Mouse (Mus musculus): ENCODE measurements around the gene Pias4. TPM values are rescaled to one million over a fixed set of nuclear protein-coding genes. Genes with fewer than 3 reads are reported as not detected.
A peak's percentile ranks its signal among the peaks of the same experiment; 100 is the strongest.

Gene Pias4
- polyA plus RNA-seq, 1 experiment from 2014 or later: 52.7 TPM

- Histone ChIP-seq H3K27me3 (peaks cover 38% of the 10 kb centered on the region), H3K9ac (no peak overlapping the region)
- ATAC-seq (ENCODE audit: insufficient number of reproducible peaks, low FRiP score, low TSS enrichment, low read depth): no peak
These were observed 31.3 kb upstream of the Pias4 start for GRCm38 (mm10) chr10:81198990-81199389.

GRCm38 (mm10) chr10:81198230-81198629 lies 30.5 kb upstream of the Pias4 start:
- H3K4me2 ChIP-seq (replicated peaks): no peak overlapping the region
- no peak overlapping the region for H3K27ac ChIP-seq (replicated peaks)
- H3K9me3 ChIP-seq (replicated peaks): no peaks in the 10 kb centered on the region
- WGBS: 4% methylated on average over 9 of the region's 9 CpGs
- no peak for ATAC-seq (ENCODE audit: insufficient number of reproducible peaks, low FRiP score, low TSS enrichment, low read depth)
- peaks cover 44% of the 10 kb centered on the region for H3K27me3 ChIP-seq
- H3K4me1 ChIP-seq: peaks cover 11% of the 10 kb centered on the region
- H3K9ac ChIP-seq: no peak overlapping the region
- no peak overlapping the region for H3K4me3 ChIP-seq (replicated peaks)
- no peaks in the 10 kb centered on the region for H3K36me3 ChIP-seq

More at GRCm38 (mm10) chr10:81198990-81199389, 31.3 kb upstream of the Pias4 start:
- H3K36me3 ChIP-seq: no peaks in the 10 kb centered on the region
- peaks cover 7% of the 10 kb centered on the region for H3K4me1 ChIP-seq
- no peak overlapping the region for H3K27ac ChIP-seq (replicated peaks)
- H3K4me2 ChIP-seq (replicated peaks): no peak overlapping the region
- no peak overlapping the region for H3K4me3 ChIP-seq (replicated peaks)
- no peaks in the 10 kb centered on the region for H3K9me3 ChIP-seq (replicated peaks)
- 82% methylated on average over 6 of the region's 6 CpGs for WGBS

- no peak overlapping the region for H3K4me2 ChIP-seq (replicated peaks)
- H3K27ac ChIP-seq (replicated peaks): no peak overlapping the region
- H3K9me3 ChIP-seq (replicated peaks): no peaks in the 10 kb centered on the region
- no peaks in the 10 kb centered on the region for H3K36me3 ChIP-seq
- H3K4me1 ChIP-seq: peaks cover 18% of the 10 kb centered on the region
- no peak overlapping the region for H3K9ac ChIP-seq
- no peak for ATAC-seq (ENCODE audit: insufficient number of reproducible peaks, low FRiP score, low TSS enrichment, low read depth)
- no peak overlapping the region for H3K4me3 ChIP-seq (replicated peaks)
- 46% methylated on average over 6 of the region's 6 CpGs for WGBS
- peaks cover 46% of the 10 kb centered on the region for H3K27me3 ChIP-seq
These were observed 29.6 kb upstream of the Pias4 start for GRCm38 (mm10) chr10:81197305-81197704.

- Histone ChIP-seq H3K27me3 (peaks cover 46% of the 10 kb centered on the region), H3K4me2 (replicated peaks) (no peak overlapping the region), H3K4me1 (peaks cover 24% of the 10 kb centered on the region)
These were observed 28.8 kb upstream of the Pias4 start for GRCm38 (mm10) chr10:81196470-81197065.

GRCm38 (mm10) chr10:81195300-81195699 lies 27.6 kb upstream of the Pias4 start:
- H3K9ac ChIP-seq: no peak overlapping the region
- 0 out of 2 replicates have a peak overlapping the region, but pooled peaks have one; percentile 11 for H3K4me3 ChIP-seq (replicated peaks)
- WGBS: 53% methylated on average over 4 of the region's 4 CpGs

More at GRCm38 (mm10) chr10:81196470-81197065, 28.8 kb upstream of the Pias4 start:
- no peak overlapping the region for H3K4me3 ChIP-seq (replicated peaks)
- 58% methylated on average over 11 of the region's 11 CpGs for WGBS
- ATAC-seq (ENCODE audit: insufficient number of reproducible peaks, low FRiP score, low TSS enrichment, low read depth): no peak
- H3K9me3 ChIP-seq (replicated peaks): no peaks in the 10 kb centered on the region
- H3K9ac ChIP-seq: no peak overlapping the region
- H3K27ac ChIP-seq (replicated peaks): no peak overlapping the region
- H3K36me3 ChIP-seq: no peaks in the 10 kb centered on the region

GRCm38 (mm10) chr10:81193991-81194774 lies 26.5 kb upstream of the Pias4 start:
- H3K4me3 ChIP-seq (replicated peaks): peak overlapping the region; percentile 11; the same call in 1 of the 2 replicates
- no peak overlapping the region for H3K9ac ChIP-seq
- peaks cover 35% of the 10 kb centered on the region for H3K4me1 ChIP-seq
- H3K4me2 ChIP-seq (replicated peaks): no peak overlapping the region
- 0 out of 2 replicates have a peak, but pooled peaks have one; percentile 8 for ATAC-seq (ENCODE audit: insufficient number of reproducible peaks, low FRiP score, low TSS enrichment, low read depth)
- H3K36me3 ChIP-seq: peaks cover 16% of the 10 kb centered on the region
- H3K9me3 ChIP-seq (replicated peaks): no peaks in the 10 kb centered on the region
- 0 out of 2 replicates have a peak overlapping the region, but pooled peaks have one; percentile 28 for H3K27ac ChIP-seq (replicated peaks)
- H3K27me3 ChIP-seq: peaks cover 45% of the 10 kb centered on the region
- WGBS: 11% methylated on average over 37 of the region's 37 CpGs

More at GRCm38 (mm10) chr10:81195300-81195699, 27.6 kb upstream of the Pias4 start:
- Histone ChIP-seq H3K4me1 (peaks cover 34% of the 10 kb centered on the region), H3K27me3 (peaks cover 46% of the 10 kb centered on the region), H3K36me3 (peaks cover 8% of the 10 kb centered on the region), H3K27ac (replicated peaks) (no peak overlapping the region), H3K4me2 (replicated peaks) (no peak overlapping the region), H3K9me3 (replicated peaks) (no peaks in the 10 kb centered on the region)
- ATAC-seq (ENCODE audit: insufficient number of reproducible peaks, low FRiP score, low TSS enrichment, low read depth): no peak

GRCm38 (mm10) chr10:81192968-81193501 lies 25.3 kb upstream of the Pias4 start:
- peaks cover 35% of the 10 kb centered on the region for H3K4me1 ChIP-seq
- WGBS: 4% methylated on average over 19 of the region's 19 CpGs
- H3K4me2 ChIP-seq (replicated peaks): peak overlapping the region; percentile 97
- H3K9ac ChIP-seq: peak overlapping the region; percentile 45
- H3K9me3 ChIP-seq (replicated peaks): no peaks in the 10 kb centered on the region
- H3K27me3 ChIP-seq: peaks cover 41% of the 10 kb centered on the region
- peaks cover 23% of the 10 kb centered on the region for H3K36me3 ChIP-seq
- no peak for ATAC-seq (ENCODE audit: insufficient number of reproducible peaks, low FRiP score, low TSS enrichment, low read depth)
- H3K4me3 ChIP-seq (replicated peaks): peak overlapping the region; percentile 54
- H3K27ac ChIP-seq (replicated peaks): peak overlapping the region; percentile 88

- peaks cover 40% of the 10 kb centered on the region for H3K27me3 ChIP-seq
- H3K4me1 ChIP-seq: peaks cover 35% of the 10 kb centered on the region
- peak overlapping the region; percentile 88 for H3K27ac ChIP-seq (replicated peaks)
- H3K9me3 ChIP-seq (replicated peaks): no peaks in the 10 kb centered on the region
- WGBS: under 1% methylated on average over 92 of the region's 93 CpGs
- H3K4me2 ChIP-seq (replicated peaks): peak overlapping the region; percentile 97
- ATAC-seq (ENCODE audit: insufficient number of reproducible peaks, low FRiP score, low TSS enrichment, low read depth): peak; percentile 86
- H3K9ac ChIP-seq: peak overlapping the region; percentile 45
- peak overlapping the region; percentile 54 for H3K4me3 ChIP-seq (replicated peaks)
- peaks cover 29% of the 10 kb centered on the region for H3K36me3 ChIP-seq
These were observed 24.7 kb upstream of the Pias4 start for GRCm38 (mm10) chr10:81192270-81192967.

GRCm38 (mm10) chr10:81191342-81191982 lies 23.7 kb upstream of the Pias4 start:
- WGBS: 85% methylated on average over 18 of the region's 18 CpGs

GRCm38 (mm10) chr10:81190912-81191321 lies 23.2 kb upstream of the Pias4 start:
- Histone ChIP-seq H3K4me2 (replicated peaks) (no peak overlapping the region), H3K4me1 (peaks cover 35% of the 10 kb centered on the region), H3K9me3 (replicated peaks) (no peaks in the 10 kb centered on the region), H3K27me3 (peaks cover 27% of the 10 kb centered on the region), H3K4me3 (replicated peaks) (no peak overlapping the region), H3K36me3 (peaks cover 40% of the 10 kb centered on the region), H3K9ac (no peak overlapping the region), H3K27ac (replicated peaks) (peak overlapping the region; percentile 88; the same call in 1 of the 2 replicates)
- 65% methylated on average over 6 of the region's 6 CpGs for WGBS
- ATAC-seq (ENCODE audit: insufficient number of reproducible peaks, low FRiP score, low TSS enrichment, low read depth): no peak

More at GRCm38 (mm10) chr10:81191342-81191982, 23.7 kb upstream of the Pias4 start:
- no peak for ATAC-seq (ENCODE audit: insufficient number of reproducible peaks, low FRiP score, low TSS enrichment, low read depth)
- peak overlapping the region; percentile 88; the same call in 1 of the 2 replicates for H3K27ac ChIP-seq (replicated peaks)
- peaks cover 35% of the 10 kb centered on the region for H3K4me1 ChIP-seq
- peaks cover 37% of the 10 kb centered on the region for H3K36me3 ChIP-seq
- H3K9me3 ChIP-seq (replicated peaks): no peaks in the 10 kb centered on the region
- peak overlapping the region; percentile 97; the same call in 1 of the 2 replicates for H3K4me2 ChIP-seq (replicated peaks)
- no peak overlapping the region for H3K9ac ChIP-seq
- H3K27me3 ChIP-seq: peaks cover 31% of the 10 kb centered on the region
- H3K4me3 ChIP-seq (replicated peaks): no peak overlapping the region

All from embryonic facial prominence, embryonic 15.5 days (tissue).